Mouse (Mus musculus) mouse embryonic stem cell (cell line): ENCODE results near the gene Adarb2.

Experiments
- in situ Hi-C, 2 experiments: fragments of 300-500 bp; cut with MboI; formaldehyde crosslinking; loops; 1 replicate in 1 of 2; 3 replicates in 1 of 2; pipeline ENCODE4 v1.14.3; 2019 to 2020; ENCODE audit warnings: low sequenced_read_pairs in 2 of 2, low pct_unique_long_range_greater_than_20kb in 1 of 2, mixed read lengths in 1 of 2; ENCODE audit not compliant: unreplicated experiment in 1 of 2

The Adarb2 gene

GRCm38 (mm10) chr13:8202681-8203476, at the start of gene Adarb2:
Gene Adarb2, plus strand, starts transcription at chr13:8202866.
- in situ Hi-C loops: no loop called here

- in situ Hi-C loops: no loop called here
Observed at GRCm38 (mm10) chr13:8173800-8174199, 28.9 kb upstream of the Adarb2 start.

- in situ Hi-C loops: no loop called here
Observed at GRCm38 (mm10) chr13:8191977-8192376, 10.7 kb upstream of the Adarb2 start.

- in situ Hi-C loops: no loop called here
Observed at GRCm38 (mm10) chr13:8199186-8199880, 3.3 kb upstream of the Adarb2 start.

- in situ Hi-C loops: no loop called here
Observed at GRCm38 (mm10) chr13:8203477-8203813, 779 bp downstream of the Adarb2 start.

GRCm38 (mm10) chr13:8207337-8207736, 4.7 kb downstream of the Adarb2 start:
- in situ Hi-C loops: no loop called here

GRCm38 (mm10) chr13:8210776-8211175, 8.1 kb downstream of the Adarb2 start:
- in situ Hi-C loops: no loop called here

GRCm38 (mm10) chr13:8238871-8239270, 36.2 kb downstream of the Adarb2 start:
- in situ Hi-C loops: no loop called here

GRCm38 (mm10) chr13:8248016-8248667, 45.5 kb downstream of the Adarb2 start:
- in situ Hi-C loops: no loop called here

- in situ Hi-C loops: no loop called here
Observed at GRCm38 (mm10) chr13:8272158-8272945, 69.7 kb downstream of the Adarb2 start.

GRCm38 (mm10) chr13:8283116-8283515, 80.5 kb downstream of the Adarb2 start:
- in situ Hi-C loops: no loop called here

- in situ Hi-C loops: no loop called here
Observed at GRCm38 (mm10) chr13:8316347-8317141, 113.9 kb downstream of the Adarb2 start.

- in situ Hi-C loops: no loop called here
Observed at GRCm38 (mm10) chr13:8333589-8334455, 131.2 kb downstream of the Adarb2 start.

GRCm38 (mm10) chr13:8334580-8334979, 131.9 kb downstream of the Adarb2 start:
- in situ Hi-C loops: no loop called here

- in situ Hi-C loops: no loop called here
Observed at GRCm38 (mm10) chr13:8341086-8341807, 138.6 kb downstream of the Adarb2 start.

- in situ Hi-C loops: no loop called here
Observed at GRCm38 (mm10) chr13:8347147-8347546, 144.5 kb downstream of the Adarb2 start.

- in situ Hi-C loops: no loop called here
Observed at GRCm38 (mm10) chr13:8352341-8352740, 149.7 kb downstream of the Adarb2 start.
